Mouse (Mus musculus): ENCODE measurements around the gene Gsn.

DNA sequence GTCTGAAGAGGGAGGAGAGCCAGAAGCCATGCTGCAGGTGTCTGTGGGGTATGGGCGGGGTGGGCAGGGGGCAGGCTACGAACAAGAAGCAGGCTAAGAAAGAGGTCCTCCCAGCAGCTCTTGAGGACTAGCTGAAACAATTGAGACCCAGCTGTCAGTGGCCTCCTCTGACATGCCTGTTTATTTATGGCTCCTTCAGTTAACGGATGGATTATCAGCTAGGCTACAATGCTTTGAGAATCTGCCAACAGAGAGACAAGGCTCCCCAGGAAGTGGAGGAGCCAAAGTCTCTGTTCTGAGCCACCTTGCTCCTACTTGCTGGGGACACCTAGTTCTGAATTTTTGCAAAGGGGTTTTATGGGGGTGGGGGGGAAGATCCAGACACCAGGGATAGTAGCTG, 36.5 kb downstream of the Gsn start:
- TF ChIP-seq CTCF (IDR thresholded peaks at IDR 0.05; ENCODE audit: borderline replicate concordance, insufficient read depth, low read length) (no peak), POLR2A (IDR thresholded peaks at IDR 0.05; ENCODE audit: low read depth, low read length) (no peak)

Measured in embryonic fibroblast, embryonic 13.5 days (primary cell).